Mouse (Mus musculus) G1E (cell line): Measurements from ENCODE around the gene Egflam.

Source experiments
- CTCF ChIP-seq: IDR thresholded peaks from 2 replicates; pipeline ENCODE4 v1.5.1; 2012; ENCODE audit warnings: low read depth, low read length, inconsistent platforms, mixed read lengths
- GATA1 ChIP-seq: IDR thresholded peaks from 2 replicates; pipeline ENCODE4 v1.6.1; 2012; ENCODE audit warnings: borderline replicate concordance, low read length, inconsistent platforms, mixed read lengths

GRCm38 (mm10) chr15:7217273-7217598, 181.0 kb downstream of the Egflam start:
- TF ChIP-seq CTCF, result no peak
- no peak for TF ChIP-seq GATA1
